Mouse (Mus musculus) brain, embryonic 14.5 days (tissue): ENCODE measurements around the gene Gm4981.

ENCODE experiments used
- CTCF ChIP-seq: fragments of 200-500 bp; IDR thresholded peaks from 2 replicates; pipeline ENCODE4 v1.5.1; 2012; ENCODE audit warnings: inconsistent platforms, mild to moderate bottlenecking, moderate library complexity, borderline replicate concordance; ENCODE audit not compliant: insufficient read depth, insufficient read length; ENCODE audit errors: extremely low read depth
- POLR2A ChIP-seq: fragments of 200-500 bp; IDR thresholded peaks from 2 replicates; pipeline ENCODE4 v1.6.1; 2012; ENCODE audit warnings: mild to moderate bottlenecking, inconsistent platforms, borderline replicate concordance; ENCODE audit not compliant: poor library complexity, insufficient read depth, insufficient read length, severe bottlenecking; ENCODE audit errors: extremely low read depth

- TF ChIP-seq POLR2A (no peak), CTCF (no peak)
Observed at GRCm38 (mm10) chr10:58258466-58258865, 22.0 kb upstream of the Gm4981 start.
